ENCODE assay signal across 8 mouse cellular contexts in the genomic region with DNA sequence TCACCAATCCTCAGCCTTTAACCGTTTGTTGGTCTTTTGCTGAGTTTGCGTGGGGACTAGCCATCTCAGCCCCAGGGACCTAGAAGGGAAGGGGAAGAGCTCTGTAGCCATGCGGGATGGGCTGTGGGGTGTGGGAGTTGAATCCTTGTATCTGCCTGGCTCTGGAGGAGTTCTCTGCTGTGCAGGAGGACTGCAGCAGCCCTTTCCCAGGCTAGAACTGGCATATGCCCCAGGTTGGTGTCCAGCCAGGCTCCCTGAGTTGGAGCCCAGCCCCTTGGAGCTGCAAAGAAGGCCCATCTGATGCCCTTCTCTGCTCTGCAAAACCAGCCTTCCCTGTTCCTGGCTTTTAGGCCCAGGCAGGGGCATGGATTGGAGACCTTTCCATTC. TPM values are rescaled to one million over a fixed set of nuclear protein-coding genes. Genes with fewer than 3 reads are reported as not detected.
DNase-seq lines count a peak whose midpoint lies in the region; ATAC-seq and TF ChIP-seq lines count a peak whose summit lies in the region.

No protein-coding gene starts in this region.

- peak in 1 of 2 experiments; percentile 60 for DNase-seq in layer of hippocampus, adult 2 months (ENCODE audit: low spot score in 2 of 2)
- DNase-seq in layer of hippocampus, adult 8-10 months (ENCODE audit: low spot score in 2 of 2), result no peak
- peak; percentile 83 to 88 for DNase-seq in cerebellum, adult 18-20 months
- DNase-seq in spleen, postnatal 10 days (ENCODE audit: low spot score in 2 of 2), result no peak
- no peak for DNase-seq in urinary bladder, postnatal 14 days (ENCODE audit: low spot score)
- no peak for DNase-seq in kidney, postnatal 36 days

- peaks cover 95% of the 10 kb centered on the region for H3K27me3 ChIP-seq in heart, embryonic 12.5 days (replicated peaks)
- H3K27me3 ChIP-seq in midbrain, embryonic 13.5 days, result peaks cover 79% of the 10 kb centered on the region

- peak overlapping the region; percentile 56 for H3K4me3 ChIP-seq in layer of hippocampus, adult 2 months
- H3K4me3 ChIP-seq in heart, embryonic 12.5 days, result peak overlapping the region; percentile 45
- H3K4me3 ChIP-seq in midbrain, embryonic 13.5 days (replicated peaks), result peak overlapping the region; percentile 32; the same call in 1 of the 2 replicates

- no peaks in the 10 kb centered on the region for H3K36me3 ChIP-seq in heart, embryonic 12.5 days
- no peaks in the 10 kb centered on the region for H3K36me3 ChIP-seq in midbrain, embryonic 13.5 days

- H3K4me2 ChIP-seq in heart, embryonic 12.5 days, result peak overlapping the region; percentile 81; the same call in 1 of the 2 replicates
- H3K4me2 ChIP-seq in midbrain, embryonic 13.5 days (replicated peaks), result no peak overlapping the region

- no peak for ATAC-seq in heart, embryonic 12.5 days (ENCODE audit: insufficient number of reproducible peaks, low FRiP score)
- ATAC-seq in midbrain, embryonic 13.5 days, result no peak

- H3K4me1 ChIP-seq in heart, embryonic 12.5 days (replicated peaks), result peaks cover 29% of the 10 kb centered on the region
- H3K4me1 ChIP-seq in midbrain, embryonic 13.5 days (replicated peaks), result peaks cover 19% of the 10 kb centered on the region

- H3K9me3 ChIP-seq in heart, embryonic 12.5 days (replicated peaks), result no peaks in the 10 kb centered on the region
- H3K9me3 ChIP-seq in midbrain, embryonic 13.5 days, result no peaks in the 10 kb centered on the region

- no peak overlapping the region for H3K9ac ChIP-seq in heart, embryonic 12.5 days
- no peak overlapping the region for H3K9ac ChIP-seq in midbrain, embryonic 13.5 days (replicated peaks)

- TF ChIP-seq CTCF in layer of hippocampus, adult 2 months (conservative IDR thresholded peaks at IDR 0.05), result no peak

- peak overlapping the region; percentile 77 for H3K27ac ChIP-seq in layer of hippocampus, adult 2 months
- no peak overlapping the region for H3K27ac ChIP-seq in heart, embryonic 12.5 days (ENCODE audit: poor library complexity, severe bottlenecking)
- no peak overlapping the region for H3K27ac ChIP-seq in midbrain, embryonic 13.5 days

- 40% methylated on average over 3 of the region's 3 CpGs for WGBS in heart, embryonic 12.5 days
- WGBS in midbrain, embryonic 13.5 days, result 30% methylated on average over 3 of the region's 3 CpGs

RNA-seq across cellular contexts. Expression of a gene that starts 0.9 kb away (rescaled TPM):
- total RNA-seq in layer of hippocampus, adult 2 months (2021), result 10 to 100 TPM; 14.6 to 16.6 TPM
- total RNA-seq in layer of hippocampus, adult 8-10 months (2022), result 10 to 100 TPM; 14.6 to 20.7 (median 16.8) TPM
- 0.18 and 0.44 TPM in 2 replicates for polyA plus RNA-seq in heart, embryonic 12.5 days (2016; fragmentation: Nextera tagmentation; extraction: Ambion mirVana)
- 0.62 and 1.0 TPM in 2 replicates for polyA plus RNA-seq in midbrain, embryonic 13.5 days (2015; fragmentation: Nextera tagmentation; extraction: Ambion mirVana)

RNA-seq across cellular contexts. Expression of a gene that starts 2.6 kb away (rescaled TPM):
- total RNA-seq in layer of hippocampus, adult 2 months (2021), result 100 to 1,000 TPM; 429 to 433 TPM
- 100 to 1,000 TPM; 390 to 435 (median 411) TPM for total RNA-seq in layer of hippocampus, adult 8-10 months (2022)
- 22.3 and 22.4 TPM in 2 replicates for polyA plus RNA-seq in heart, embryonic 12.5 days (2016; fragmentation: Nextera tagmentation; extraction: Ambion mirVana)
- polyA plus RNA-seq in midbrain, embryonic 13.5 days (2015; fragmentation: Nextera tagmentation; extraction: Ambion mirVana), result 380 and 389 TPM in 2 replicates

RNA-seq across cellular contexts. Expression of a gene that starts 24.5 kb away (rescaled TPM):
- total RNA-seq in layer of hippocampus, adult 2 months (2021), result 1 to 10 TPM; 3.0 to 4.0 TPM
- total RNA-seq in layer of hippocampus, adult 8-10 months (2022), result 1 to 10 TPM; 2.4 to 4.6 (median 4.2) TPM
- polyA plus RNA-seq in heart, embryonic 12.5 days (2016; fragmentation: Nextera tagmentation; extraction: Ambion mirVana), result 18.5 and 20.0 TPM in 2 replicates
- polyA plus RNA-seq in midbrain, embryonic 13.5 days (2015; fragmentation: Nextera tagmentation; extraction: Ambion mirVana), result 23.1 and 25.5 TPM in 2 replicates

RNA-seq across cellular contexts. Expression of a gene that starts 26.5 kb away (rescaled TPM):
- under 1 TPM in 1 of 2 experiments, not detected in 1; 0.37 TPM for total RNA-seq in layer of hippocampus, adult 2 months (2021)
- total RNA-seq in layer of hippocampus, adult 8-10 months (2022), result under 1 TPM; 0.35 to 0.98 (median 0.44) TPM
- not detected in 2 replicates for polyA plus RNA-seq in heart, embryonic 12.5 days (2016; fragmentation: Nextera tagmentation; extraction: Ambion mirVana)
- polyA plus RNA-seq in midbrain, embryonic 13.5 days (2015; fragmentation: Nextera tagmentation; extraction: Ambion mirVana), result 0.49 TPM in 1 of 2 replicates, not detected in the other

RNA-seq across cellular contexts. Expression of a gene that starts 31.1 kb away (rescaled TPM):
- total RNA-seq in layer of hippocampus, adult 2 months (2021), result 10 to 100 TPM; 14.6 to 19.8 TPM
- 10 to 100 TPM; 12.0 to 28.7 (median 20.3) TPM for total RNA-seq in layer of hippocampus, adult 8-10 months (2022)
- 10.7 and 11.2 TPM in 2 replicates for polyA plus RNA-seq in heart, embryonic 12.5 days (2016; fragmentation: Nextera tagmentation; extraction: Ambion mirVana)
- polyA plus RNA-seq in midbrain, embryonic 13.5 days (2015; fragmentation: Nextera tagmentation; extraction: Ambion mirVana), result 3.9 and 4.4 TPM in 2 replicates

Comparison
In these comparisons a context has a peak if more than half of its experiments do, and no peak if none do; other contexts are left out.
1. DNase-seq: peak in cerebellum, adult 18-20 months (2 of 2); none in layer of hippocampus, adult 8-10 months (0 of 2), spleen, postnatal 10 days (0 of 2), urinary bladder, postnatal 14 days (single experiment) and kidney, postnatal 36 days (0 of 2).
2. Peak in every context shown above with its lines, with median percentiles within 50 percentile points of each other: H3K4me3 ChIP-seq.